Mouse (Mus musculus) olfactory bulb, adult 2 months (tissue): ENCODE results near the gene Olfr670. TPM values are rescaled to one million over a fixed set of nuclear protein-coding genes. Genes with fewer than 3 reads are reported as not detected.
"Not testable (repeated sequence)": the region's sequence is repeated elsewhere in the genome, so short reads cannot be mapped to it uniquely, and the experiment has no call there.

ENCODE experiments used
- H3K27ac ChIP-seq: fragments of 200-500 bp; 2 replicates; pipeline ENCODE4 v1.5.1; 2012; ENCODE audit warnings: low read depth, low read length; ENCODE audit not compliant: insufficient read depth
- H3K4me1 ChIP-seq: fragments of 200-500 bp; 2 replicates; pipeline ENCODE4 v1.6.1; 2012; ENCODE audit warnings: low read length; ENCODE audit not compliant: control insufficient read depth, insufficient read depth
- H3K4me3 ChIP-seq: fragments of 200-500 bp; 2 replicates; pipeline ENCODE4 v1.5.1; 2012; ENCODE audit warnings: mild to moderate bottlenecking, low read depth, low read length, moderate library complexity; ENCODE audit not compliant: insufficient read depth
- CTCF ChIP-seq: fragments of 200-500 bp; IDR thresholded peaks from 2 replicates; pipeline ENCODE4 v1.5.1; 2012; ENCODE audit warnings: low read depth, mild to moderate bottlenecking, low read length, moderate library complexity; ENCODE audit not compliant: insufficient read depth
- POLR2A ChIP-seq: fragments of 200-500 bp; IDR thresholded peaks from 2 replicates; pipeline ENCODE4 v1.6.1; 2012; ENCODE audit warnings: mild to moderate bottlenecking, low read depth, low read length, moderate library complexity; ENCODE audit not compliant: insufficient read depth
- WGBS: fragments of 180-500 bp; shearing (Covaris S2); methylation state at CpG from one replicate; pipeline ENCODE4 v1.1.7; 2018; 5-methylcytosine and 5-hydroxymethylcytosine counted together
- polyA plus RNA-seq: library from polyadenylated mRNA; stranded (reverse); fragments of >200 nt; gene quantifications from 2 replicates; pipeline ENCODE4 v1.2.4, GENCODE M21; 2012; ENCODE audit warnings: low replicate concordance; ENCODE audit not compliant: missing spikeins, insufficient read depth, insufficient read length

Gene Olfr670
- polyA plus RNA-seq = not detected in 2 replicates

DNA sequence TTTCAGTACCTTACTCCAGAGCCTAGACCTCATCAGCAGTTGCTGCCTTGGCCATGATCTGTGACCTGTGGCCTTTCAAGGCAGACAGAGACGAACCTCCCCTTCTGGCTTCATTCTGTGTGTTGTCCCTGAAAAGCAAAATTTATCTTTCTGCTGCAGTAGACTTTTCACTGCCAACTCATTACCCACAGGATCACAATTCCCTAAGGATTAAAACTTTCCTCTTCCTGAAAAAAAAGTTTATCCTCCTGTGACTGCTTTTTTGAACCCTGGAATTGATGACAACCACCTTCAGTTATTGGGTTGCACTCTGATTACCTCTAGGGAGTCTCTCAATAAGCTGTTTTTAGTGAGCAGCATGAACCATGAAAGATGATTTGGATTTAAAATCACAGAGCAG is at the start of gene Olfr670:
Gene Olfr670, minus strand, starts transcription at position 101 of the 400 bp plus-strand sequence.
- TF ChIP-seq POLR2A (no peak), CTCF (no peak)
- no peak within 1 kb of the TSS for H3K27ac ChIP-seq
- H3K4me1 ChIP-seq = no peaks in the 10 kb centered on the region
- H3K4me3 ChIP-seq = no peak within 1 kb of the TSS
- WGBS = 71% methylated on average over 1 of the region's 1 CpGs

GRCm38 (mm10) chr7:105001929-105002328 is 39.5 kb upstream of the Olfr670 start, which contains the start of gene Olfr672:
Olfr672 (minus strand) TSS chr7:105002029.
- TF ChIP-seq CTCF = no peak
- no peak for TF ChIP-seq POLR2A
- no peak within 1 kb of the TSS for H3K4me3 ChIP-seq
- H3K27ac ChIP-seq = no peak within 1 kb of the TSS
- no peaks in the 10 kb centered on the region for H3K4me1 ChIP-seq

DNA sequence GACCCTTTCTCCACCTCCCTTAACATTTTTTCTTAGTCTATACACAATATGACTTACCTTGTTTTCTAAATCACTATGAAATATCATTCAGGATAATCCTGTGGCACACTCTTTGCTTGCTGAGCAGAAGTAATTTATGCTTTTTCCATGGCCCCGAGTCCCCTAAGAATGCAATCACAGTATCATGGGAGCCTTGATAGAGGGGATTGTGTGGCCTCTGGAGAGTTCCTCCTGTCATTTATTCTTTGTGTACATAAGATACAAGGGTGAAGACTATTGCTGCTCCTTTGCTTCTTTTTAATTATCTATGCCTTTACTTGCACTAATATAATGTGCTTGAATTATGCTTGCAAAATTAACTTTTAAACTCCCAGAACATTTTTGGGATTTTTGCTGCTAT is 16.6 kb upstream of the Olfr670 start, which contains the start of gene Olfr671:
Gene Olfr671, minus strand, starts transcription at position 101 of the 400 bp plus-strand sequence.
- TF ChIP-seq CTCF (no peak), POLR2A (no peak)
- Histone ChIP-seq H3K27ac (no peak within 1 kb of the TSS), H3K4me1 (no peaks in the 10 kb centered on the region), H3K4me3 (no peak within 1 kb of the TSS)
- WGBS = 70% methylated on average over 1 of the region's 1 CpGs

DNA sequence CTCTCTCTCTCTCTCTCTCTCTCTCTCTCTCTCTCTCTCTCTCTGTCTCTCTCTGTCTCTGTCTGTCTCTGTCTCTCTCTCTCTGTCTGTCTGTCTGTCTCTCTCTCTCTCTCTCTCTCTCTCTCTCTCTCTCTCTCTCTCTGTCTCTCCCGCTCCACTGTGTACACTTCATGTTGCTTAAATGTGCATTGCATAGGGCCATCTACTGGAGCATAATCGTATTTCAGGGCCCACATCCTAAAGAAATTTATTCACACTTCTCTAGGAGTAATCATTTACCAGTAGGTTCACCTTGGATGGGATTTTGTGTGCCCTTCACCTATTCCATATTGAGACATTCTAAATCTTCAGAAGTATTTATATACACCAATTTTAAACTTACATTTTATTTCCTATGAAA is 10.1 kb upstream of the Olfr670 start:
- 60% methylated on average over 2 of the region's 2 CpGs for WGBS
- not testable (repeated sequence) for H3K4me3 ChIP-seq, H3K4me1 ChIP-seq, H3K27ac ChIP-seq

DNA sequence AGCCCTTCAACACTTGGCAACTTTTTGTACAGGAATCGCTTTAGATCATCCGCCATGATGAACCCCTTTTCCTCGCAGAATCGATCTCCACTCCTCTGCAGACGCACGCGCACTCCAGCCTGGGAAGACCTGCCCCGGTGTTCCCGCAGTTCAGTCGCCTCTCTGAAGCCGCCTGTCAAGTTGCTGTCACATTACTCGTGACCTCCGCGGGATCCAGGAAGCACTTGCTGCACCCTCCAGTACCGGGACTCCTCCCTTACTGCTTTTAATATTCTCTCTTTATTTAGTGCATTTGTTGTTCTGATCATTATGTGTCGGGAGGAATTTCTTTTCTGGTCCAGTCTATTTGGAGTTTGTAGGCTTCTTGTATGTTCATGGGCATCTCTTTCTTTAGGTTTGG is 12.2 kb downstream of the Olfr670 start:
- not testable (repeated sequence) for H3K4me3 ChIP-seq, H3K4me1 ChIP-seq, H3K27ac ChIP-seq
- WGBS = 95% methylated on average over 16 of the region's 16 CpGs

GRCm38 (mm10) chr7:104933940-104934339 is 28.5 kb downstream of the Olfr670 start, which contains the start of gene Olfr669:
Olfr669 (plus strand) TSS chr7:104934240.
- H3K27ac ChIP-seq = no peak within 1 kb of the TSS

GRCm38 (mm10) chr7:104927957-104928356 is 34.5 kb downstream of the Olfr670 start, which contains the start of gene Olfr668:
Olfr668 (minus strand) TSS chr7:104928057.
- Histone ChIP-seq H3K27ac (no peak within 1 kb of the TSS), H3K4me1 (no peaks in the 10 kb centered on the region), H3K4me3 (no peak within 1 kb of the TSS)
- 81% methylated on average over 1 of the region's 1 CpGs for WGBS
- TF ChIP-seq POLR2A = no peak
- no peak for TF ChIP-seq CTCF

More at GRCm38 (mm10) chr7:104933940-104934339, 28.5 kb downstream of the Olfr670 start, which contains the start of gene Olfr669:
- Histone ChIP-seq H3K4me3 (no peak within 1 kb of the TSS), H3K4me1 (no peaks in the 10 kb centered on the region)
- 94% methylated on average over 1 of the region's 1 CpGs for WGBS
- no peak for TF ChIP-seq CTCF
- no peak for TF ChIP-seq POLR2A

DNA sequence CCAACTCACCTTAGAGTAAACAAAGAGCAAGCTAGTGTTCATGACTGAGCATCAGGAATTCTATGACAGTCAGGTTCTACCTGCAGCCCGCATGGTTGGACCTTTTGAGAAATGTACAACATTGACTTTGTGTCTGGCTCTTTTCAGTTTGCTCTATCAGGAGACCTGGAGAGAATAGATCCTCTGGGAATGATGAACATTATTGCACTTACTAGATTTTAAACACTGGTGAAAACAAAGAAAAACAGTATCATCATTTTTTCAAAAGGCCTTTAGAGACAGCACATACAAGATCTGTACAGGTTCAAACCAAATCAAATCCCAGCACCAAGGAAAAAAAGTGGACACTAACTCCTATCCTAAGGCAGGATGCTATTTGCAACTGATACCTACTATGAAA is 41.0 kb downstream of the Olfr670 start, which contains the start of gene Olfr667:
Gene Olfr667, minus strand, starts transcription at position 101 of the 400 bp plus-strand sequence.
- WGBS = 94% methylated on average over 1 of the region's 1 CpGs

More for the DNA sequence above, 41.0 kb downstream of the Olfr670 start, which contains the start of gene Olfr667:
- H3K27ac ChIP-seq = no peak within 1 kb of the TSS
- H3K4me1 ChIP-seq = no peaks in the 10 kb centered on the region
- no peak for TF ChIP-seq POLR2A
- no peak for TF ChIP-seq CTCF
- H3K4me3 ChIP-seq = no peak within 1 kb of the TSS

Other genes with a start within 250 kb of the Olfr670 start
- gene Usp17le, start 185.2 kb downstream of the Olfr670 start, polyA plus RNA-seq = not detected in 2 replicates
- gene Usp17lb, start 120.0 kb downstream of the Olfr670 start, polyA plus RNA-seq = not detected in 2 replicates
- not detected in 2 replicates for gene Usp17la, start 105.6 kb downstream of the Olfr670 start, polyA plus RNA-seq
- gene Olfr665, start 84.6 kb downstream of the Olfr670 start, polyA plus RNA-seq = not detected in 2 replicates
- not detected in 2 replicates for gene Olfr666, start 66.7 kb downstream of the Olfr670 start, polyA plus RNA-seq
- gene Olfr667, start 41.1 kb downstream of the Olfr670 start, polyA plus RNA-seq = not detected in 2 replicates
- gene Olfr668, start 34.6 kb downstream of the Olfr670 start, polyA plus RNA-seq = not detected in 2 replicates
- not detected in 2 replicates for gene Olfr669, start 28.4 kb downstream of the Olfr670 start, polyA plus RNA-seq
- not detected in 2 replicates for gene Olfr671, start 16.5 kb upstream of the Olfr670 start, polyA plus RNA-seq
- gene Olfr672, start 39.4 kb upstream of the Olfr670 start, polyA plus RNA-seq = not detected in 2 replicates
- gene Olfr675, start 65.8 kb upstream of the Olfr670 start, polyA plus RNA-seq = not detected in 2 replicates
- not detected in 2 replicates for gene Olfr676, start 70.1 kb upstream of the Olfr670 start, polyA plus RNA-seq
- gene Olfr677, start 88.8 kb upstream of the Olfr670 start, polyA plus RNA-seq = not detected in 2 replicates
- not detected in 2 replicates for gene Olfr678, start 101.9 kb upstream of the Olfr670 start, polyA plus RNA-seq
- gene Olfr679, start 118.6 kb upstream of the Olfr670 start, polyA plus RNA-seq = not detected in 2 replicates
- not detected in 2 replicates for gene Olfr680-ps1, start 130.2 kb upstream of the Olfr670 start, polyA plus RNA-seq
- not detected in 2 replicates for gene Olfr681, start 154.2 kb upstream of the Olfr670 start, polyA plus RNA-seq
- gene Olfr683, start 184.4 kb upstream of the Olfr670 start, polyA plus RNA-seq = not detected in 2 replicates
- gene Olfr684, start 201.0 kb upstream of the Olfr670 start, polyA plus RNA-seq = not detected in 2 replicates
- gene Olfr685, start 223.4 kb upstream of the Olfr670 start, polyA plus RNA-seq = not detected in 2 replicates
- gene Olfr686, start 244.9 kb upstream of the Olfr670 start, polyA plus RNA-seq = not detected in 2 replicates